Mouse (Mus musculus): ENCODE measurements around the gene Srl. TPM values are rescaled to one million over a fixed set of nuclear protein-coding genes. Genes with fewer than 3 reads are reported as not detected.
A peak's percentile ranks its signal among the peaks of the same experiment; 100 is the strongest.
"Not testable (repeated sequence)": the region's sequence is repeated elsewhere in the genome, so short reads cannot be mapped to it uniquely, and the experiment has no call there.

The Srl gene
- polyA plus RNA-seq (2015; fragmentation: Nextera tagmentation; extraction: Ambion mirVana): 2.9 and 4.4 TPM in 2 replicates

GRCm38 (mm10) chr16:4541501-4542198 lies at the start of gene Srl:
TSS of gene Srl (minus strand) at chr16:4541816.
- Histone ChIP-seq H3K27me3 (ENCODE audit: control insufficient read depth, insufficient read depth, low read depth, low read length) (no peaks in the 10 kb centered on the region), H3K9me3 (replicated peaks; ENCODE audit: control insufficient read depth, low read length) (no peaks in the 10 kb centered on the region), H3K27ac (ENCODE audit: low read length) (peak within 1 kb of the TSS; percentile 56), H3K4me3 (ENCODE audit: low read depth, low read length) (peak within 1 kb of the TSS; percentile 57), H3K9ac (ENCODE audit: low read depth, low read length) (peak within 1 kb of the TSS; percentile 56), H3K36me3 (ENCODE audit: control insufficient read depth, insufficient read depth) (peaks cover 9% of the 10 kb centered on the region), H3K4me1 (ENCODE audit: control insufficient read depth, low read depth, low read length) (peaks cover 10% of the 10 kb centered on the region), H3K4me2 (ENCODE audit: low read depth, low read length) (peak within 1 kb of the TSS; percentile 85)
- ATAC-seq (ENCODE audit: low read depth): peak; percentile 99
- WGBS (ENCODE audit: insufficient replicate concordance): under 1% methylated on average over 43 of the region's 43 CpGs

- no peak overlapping the region for H3K4me3 ChIP-seq (ENCODE audit: low read depth, low read length)
- ATAC-seq (ENCODE audit: low read depth): no peak
- peaks cover 2% of the 10 kb centered on the region; the same call in 1 of the 2 replicates for H3K36me3 ChIP-seq (ENCODE audit: control insufficient read depth, insufficient read depth)
- WGBS (ENCODE audit: insufficient replicate concordance): 78% methylated on average over 9 of the region's 9 CpGs
- H3K4me1 ChIP-seq (ENCODE audit: control insufficient read depth, low read depth, low read length): peaks cover 24% of the 10 kb centered on the region
- no peak overlapping the region for H3K9ac ChIP-seq (ENCODE audit: low read depth, low read length)
- H3K27ac ChIP-seq (ENCODE audit: low read length): no peak overlapping the region
- peaks cover 31% of the 10 kb centered on the region for H3K27me3 ChIP-seq (ENCODE audit: control insufficient read depth, insufficient read depth, low read depth, low read length)
- no peak overlapping the region for H3K4me2 ChIP-seq (ENCODE audit: low read depth, low read length)
- H3K9me3 ChIP-seq (replicated peaks; ENCODE audit: control insufficient read depth, low read length): no peaks in the 10 kb centered on the region
These were observed 48.6 kb upstream of the Srl start for GRCm38 (mm10) chr16:4590236-4590635.

- WGBS (ENCODE audit: insufficient replicate concordance): 72% methylated on average over 5 of the region's 5 CpGs
- H3K4me3 ChIP-seq (ENCODE audit: low read depth, low read length): no peak overlapping the region
- H3K9ac ChIP-seq (ENCODE audit: low read depth, low read length): no peak overlapping the region
- ATAC-seq (ENCODE audit: low read depth): no peak
- H3K9me3 ChIP-seq (replicated peaks; ENCODE audit: control insufficient read depth, low read length): no peaks in the 10 kb centered on the region
- peaks cover 23% of the 10 kb centered on the region for H3K4me1 ChIP-seq (ENCODE audit: control insufficient read depth, low read depth, low read length)
- H3K27me3 ChIP-seq (ENCODE audit: control insufficient read depth, insufficient read depth, low read depth, low read length): peaks cover 5% of the 10 kb centered on the region
- peak overlapping the region; percentile 71 for H3K27ac ChIP-seq (ENCODE audit: low read length)
- H3K4me2 ChIP-seq (ENCODE audit: low read depth, low read length): no peak overlapping the region
- peaks cover 2% of the 10 kb centered on the region; the same call in 1 of the 2 replicates for H3K36me3 ChIP-seq (ENCODE audit: control insufficient read depth, insufficient read depth)
These were observed 46.0 kb upstream of the Srl start for GRCm38 (mm10) chr16:4587516-4588210.

GRCm38 (mm10) chr16:4586531-4587123 lies 45.0 kb upstream of the Srl start:
- Histone ChIP-seq H3K4me2 (ENCODE audit: low read depth, low read length) (peak overlapping the region; percentile 96), H3K4me1 (ENCODE audit: control insufficient read depth, low read depth, low read length) (peaks cover 21% of the 10 kb centered on the region), H3K9ac (ENCODE audit: low read depth, low read length) (peak overlapping the region; percentile 69), H3K27ac (ENCODE audit: low read length) (peak overlapping the region; percentile 71), H3K4me3 (ENCODE audit: low read depth, low read length) (peak overlapping the region; percentile 69), H3K36me3 (ENCODE audit: control insufficient read depth, insufficient read depth) (peaks cover 2% of the 10 kb centered on the region; the same call in 1 of the 2 replicates), H3K27me3 (ENCODE audit: control insufficient read depth, insufficient read depth, low read depth, low read length) (no peaks in the 10 kb centered on the region), H3K9me3 (replicated peaks; ENCODE audit: control insufficient read depth, low read length) (no peaks in the 10 kb centered on the region)
- WGBS (ENCODE audit: insufficient replicate concordance): under 1% methylated on average over 43 of the region's 43 CpGs
- ATAC-seq (ENCODE audit: low read depth): peak; percentile 99

- no peak for ATAC-seq (ENCODE audit: low read depth)
- H3K36me3 ChIP-seq (ENCODE audit: control insufficient read depth, insufficient read depth): peaks cover 2% of the 10 kb centered on the region; the same call in 1 of the 2 replicates
- peak overlapping the region; percentile 96 for H3K4me2 ChIP-seq (ENCODE audit: low read depth, low read length)
- H3K9ac ChIP-seq (ENCODE audit: low read depth, low read length): peak overlapping the region; percentile 69
- H3K27me3 ChIP-seq (ENCODE audit: control insufficient read depth, insufficient read depth, low read depth, low read length): no peaks in the 10 kb centered on the region
- peaks cover 21% of the 10 kb centered on the region for H3K4me1 ChIP-seq (ENCODE audit: control insufficient read depth, low read depth, low read length)
- H3K4me3 ChIP-seq (ENCODE audit: low read depth, low read length): peak overlapping the region; percentile 69
- no peaks in the 10 kb centered on the region for H3K9me3 ChIP-seq (replicated peaks; ENCODE audit: control insufficient read depth, low read length)
- peak overlapping the region; percentile 58 for H3K27ac ChIP-seq (ENCODE audit: low read length)
- 5% methylated on average over 14 of the region's 14 CpGs for WGBS (ENCODE audit: insufficient replicate concordance)
These were observed 44.3 kb upstream of the Srl start for GRCm38 (mm10) chr16:4585642-4586530.

GRCm38 (mm10) chr16:4584438-4584837 lies 42.8 kb upstream of the Srl start:
- no peak overlapping the region for H3K4me3 ChIP-seq (ENCODE audit: low read depth, low read length)

GRCm38 (mm10) chr16:4583807-4584206 lies 42.2 kb upstream of the Srl start:
- 9% methylated on average over 3 of the region's 3 CpGs for WGBS (ENCODE audit: insufficient replicate concordance)
- Histone ChIP-seq H3K27me3 (ENCODE audit: control insufficient read depth, insufficient read depth, low read depth, low read length) (no peaks in the 10 kb centered on the region), H3K4me2 (ENCODE audit: low read depth, low read length) (no peak overlapping the region), H3K36me3 (ENCODE audit: control insufficient read depth, insufficient read depth) (no peaks in the 10 kb centered on the region), H3K9ac (ENCODE audit: low read depth, low read length) (no peak overlapping the region), H3K4me3 (ENCODE audit: low read depth, low read length) (no peak overlapping the region), H3K4me1 (ENCODE audit: control insufficient read depth, low read depth, low read length) (peaks cover 21% of the 10 kb centered on the region), H3K27ac (ENCODE audit: low read length) (no peak overlapping the region), H3K9me3 (replicated peaks; ENCODE audit: control insufficient read depth, low read length) (no peaks in the 10 kb centered on the region)
- ATAC-seq (ENCODE audit: low read depth): no peak

More at GRCm38 (mm10) chr16:4584438-4584837, 42.8 kb upstream of the Srl start:
- Histone ChIP-seq H3K27ac (ENCODE audit: low read length) (no peak overlapping the region), H3K9ac (ENCODE audit: low read depth, low read length) (no peak overlapping the region), H3K27me3 (ENCODE audit: control insufficient read depth, insufficient read depth, low read depth, low read length) (no peaks in the 10 kb centered on the region), H3K4me2 (ENCODE audit: low read depth, low read length) (no peak overlapping the region), H3K9me3 (replicated peaks; ENCODE audit: control insufficient read depth, low read length) (no peaks in the 10 kb centered on the region), H3K36me3 (ENCODE audit: control insufficient read depth, insufficient read depth) (no peaks in the 10 kb centered on the region), H3K4me1 (ENCODE audit: control insufficient read depth, low read depth, low read length) (peaks cover 21% of the 10 kb centered on the region)
- no peak for ATAC-seq (ENCODE audit: low read depth)
- WGBS (ENCODE audit: insufficient replicate concordance): 40% methylated on average over 5 of the region's 5 CpGs

GRCm38 (mm10) chr16:4581179-4581578 lies 39.6 kb upstream of the Srl start:
- H3K27me3 ChIP-seq (ENCODE audit: control insufficient read depth, insufficient read depth, low read depth, low read length); H3K4me2 ChIP-seq (ENCODE audit: low read depth, low read length); H3K36me3 ChIP-seq (ENCODE audit: control insufficient read depth, insufficient read depth); ATAC-seq (ENCODE audit: low read depth); H3K27ac ChIP-seq (ENCODE audit: low read length); H3K9ac ChIP-seq (ENCODE audit: low read depth, low read length); H3K4me3 ChIP-seq (ENCODE audit: low read depth, low read length); H3K9me3 ChIP-seq (replicated peaks; ENCODE audit: control insufficient read depth, low read length); H3K4me1 ChIP-seq (ENCODE audit: control insufficient read depth, low read depth, low read length): not testable (repeated sequence)
- WGBS (ENCODE audit: insufficient replicate concordance): 69% methylated on average over 4 of the region's 4 CpGs

Measured in liver, embryonic 16.5 days (tissue).